Mouse (Mus musculus): ENCODE results near the gene Usp7. TPM values are rescaled to one million over a fixed set of nuclear protein-coding genes. Genes with fewer than 3 reads are reported as not detected.

Usp7 gene
- total RNA-seq, 2 experiments from 2014 or later, result 93.2 to 93.6 TPM

Other genes with a start within 250 kb of the Usp7 start
- gene Pmm2, start 154.6 kb downstream of the Usp7 start, total RNA-seq (2021), result 10 to 100 TPM; 36.5 to 39.0 TPM
- 10 to 100 TPM; 12.7 to 13.1 TPM for gene Tmem186, start 154.6 kb downstream of the Usp7 start, total RNA-seq (2021)
- gene Carhsp1, start 120.2 kb downstream of the Usp7 start, total RNA-seq (2021), result 10 to 100 TPM; 52.8 to 56.0 TPM
- not detected for gene Gm5767, start 111.5 kb downstream of the Usp7 start, total RNA-seq (2021)
- gene 1810013L24Rik, start 37.8 kb upstream of the Usp7 start, total RNA-seq (2021), result 100 to 1,000 TPM; 105 to 115 TPM